Mouse (Mus musculus) fat pad, adult 2 months (tissue): ENCODE results near the gene Rnf128.
"Not testable (repeated sequence)": the region's sequence is repeated elsewhere in the genome, so short reads cannot be mapped to it uniquely, and the experiment has no call there.

Experiments used
- DNase-seq: peaks from one replicate; pipeline ENCODE4 v3.0.0-alpha.2; 2011; ENCODE audit warnings: low read depth, low spot score; ENCODE audit errors: extremely low read depth

Gene Rnf128

DNA sequence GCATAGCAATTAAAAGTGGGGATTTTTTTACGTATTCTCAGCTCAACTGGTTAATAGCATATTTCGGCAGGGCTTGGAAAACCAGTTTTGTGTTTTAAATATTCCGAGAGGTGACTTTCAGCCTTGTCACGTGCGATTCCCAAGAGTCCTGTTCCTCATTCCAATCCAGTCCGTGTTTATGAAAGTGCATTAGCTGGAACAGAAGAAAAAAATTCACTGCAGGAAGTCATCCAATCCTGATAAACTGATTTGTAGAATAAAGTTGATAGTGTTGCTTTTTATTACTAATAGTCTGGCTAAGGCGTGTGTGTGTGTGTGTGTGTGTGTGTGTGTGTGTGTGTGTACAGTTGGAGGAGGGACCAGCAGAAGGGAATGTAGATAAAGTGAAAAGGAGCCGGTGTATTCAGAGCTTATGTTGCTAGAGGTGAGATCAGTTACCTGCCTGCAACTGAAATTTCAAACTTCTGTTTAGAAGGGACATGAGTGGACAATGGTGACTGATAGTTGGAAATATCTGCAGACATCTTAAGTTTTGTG lies at the start of gene Rnf128:
TSS of gene Rnf128 (plus strand) at position 392 of the 537 bp plus-strand sequence.
- no peak for DNase-seq

DNA sequence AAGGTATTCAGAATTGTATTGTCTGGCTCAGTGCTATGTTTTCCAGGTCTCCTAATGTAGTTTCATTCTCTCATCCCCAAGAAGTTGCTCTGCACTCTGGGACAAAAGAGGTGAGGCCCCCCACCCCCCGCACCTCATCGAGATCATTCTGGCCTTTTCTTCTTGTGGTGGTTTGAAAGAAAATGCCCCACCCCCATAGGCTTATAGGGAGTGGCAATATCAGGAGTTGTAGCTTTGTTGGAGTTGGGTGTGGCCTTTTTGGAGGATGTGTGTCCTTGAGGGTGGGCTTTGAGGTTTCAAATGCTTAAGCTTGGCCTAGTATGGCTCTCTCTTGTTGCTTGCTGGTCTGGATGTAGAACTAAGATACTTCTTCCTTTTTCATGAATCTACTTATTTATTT lies 47.0 kb upstream of the Rnf128 start:
- no peak for DNase-seq

DNA sequence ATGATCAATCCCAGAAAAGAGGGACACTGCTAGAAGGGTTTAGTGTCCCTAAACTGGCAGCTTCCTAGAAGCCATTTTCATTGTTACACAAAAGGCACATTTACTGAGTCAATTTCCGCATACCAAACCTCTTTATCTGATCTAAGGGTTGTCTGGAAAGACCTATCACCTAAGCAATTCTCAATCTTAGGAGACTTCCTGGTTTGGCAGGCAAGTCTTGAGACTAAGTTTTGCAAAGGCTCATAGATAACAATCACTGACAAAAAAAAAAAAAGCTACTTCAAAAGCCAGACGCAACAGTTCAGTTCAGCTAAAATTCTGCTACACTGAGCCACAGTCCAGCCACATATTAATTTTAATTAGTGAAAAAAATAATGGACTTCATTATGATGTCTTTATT lies 43.9 kb upstream of the Rnf128 start:
- no peak for DNase-seq

DNA sequence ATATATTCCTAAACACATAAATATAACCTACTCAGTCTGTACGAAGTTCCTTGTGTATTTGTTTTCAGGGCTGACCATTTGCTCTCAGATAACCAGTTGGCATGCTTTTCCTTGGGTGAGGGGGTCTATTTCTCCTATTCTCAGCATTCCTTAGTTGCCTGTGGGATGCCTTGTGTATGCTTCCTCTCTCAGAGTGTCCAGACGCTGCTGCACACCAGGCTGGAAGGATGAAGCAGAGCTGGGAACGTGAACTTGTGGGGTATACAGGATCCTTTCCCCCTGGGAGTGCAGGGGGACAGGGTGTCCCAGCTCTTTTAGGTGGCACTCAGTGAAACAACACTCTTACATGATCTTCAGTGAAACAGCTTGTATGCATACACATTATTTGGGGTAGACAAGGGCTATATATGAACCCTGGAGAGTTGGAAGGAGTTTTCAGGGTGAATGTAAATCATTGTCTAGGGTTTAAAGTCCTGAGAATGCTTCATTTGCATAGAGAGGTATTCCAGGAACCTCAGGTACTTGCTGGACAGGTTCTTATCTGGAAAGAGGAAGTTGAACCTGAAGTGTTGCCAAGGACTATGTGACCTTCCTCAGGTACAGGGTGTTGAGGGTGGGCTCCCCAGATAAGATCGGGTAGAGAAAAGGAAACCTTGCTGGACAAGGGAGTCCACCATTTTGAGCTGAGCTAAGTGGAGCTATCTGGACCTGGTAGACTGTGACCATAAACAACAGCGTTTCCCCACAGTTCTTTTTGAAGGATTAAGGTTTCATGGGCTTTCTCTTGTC lies 38.6 kb upstream of the Rnf128 start:
- DNase-seq = no peak

DNA sequence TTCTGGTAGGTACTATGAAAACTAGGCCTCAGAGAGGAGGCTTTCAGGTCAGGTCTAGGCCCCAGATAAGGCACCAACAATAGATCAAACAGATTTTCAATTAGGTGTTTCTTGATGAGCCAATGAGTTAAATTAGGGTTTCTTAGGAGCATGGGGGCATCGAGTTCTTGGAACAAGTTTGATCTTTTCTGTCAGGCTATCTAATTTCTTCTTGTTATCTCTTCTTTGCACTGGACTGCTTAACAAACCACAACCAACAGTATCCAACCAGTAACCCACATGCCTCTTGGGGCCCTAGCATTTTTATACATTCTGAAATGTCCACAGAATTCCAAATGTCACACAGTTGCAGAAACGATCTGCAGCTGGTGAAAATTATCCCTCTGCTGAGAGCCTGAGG lies 37.4 kb upstream of the Rnf128 start:
- no peak for DNase-seq

DNA sequence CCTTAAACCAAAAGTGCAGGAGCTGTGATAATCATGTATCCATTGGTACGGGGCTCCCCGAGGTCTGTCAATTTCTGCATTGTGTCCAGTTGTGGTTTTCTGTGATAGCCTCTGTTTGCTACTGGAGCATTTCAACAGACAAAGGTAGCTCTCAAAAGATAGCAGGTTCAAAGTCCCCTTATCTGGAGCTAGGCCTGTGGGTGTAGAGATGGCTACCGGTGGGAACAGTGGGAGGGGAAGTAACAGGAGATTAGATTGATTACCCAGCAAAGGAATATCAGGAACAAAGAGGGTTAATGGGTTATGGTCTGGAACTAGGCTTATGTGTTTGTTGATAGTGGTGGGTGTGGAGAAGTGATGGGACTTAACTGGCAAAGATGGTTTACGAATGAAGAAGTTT lies 36.1 kb upstream of the Rnf128 start:
- DNase-seq = no peak

DNA sequence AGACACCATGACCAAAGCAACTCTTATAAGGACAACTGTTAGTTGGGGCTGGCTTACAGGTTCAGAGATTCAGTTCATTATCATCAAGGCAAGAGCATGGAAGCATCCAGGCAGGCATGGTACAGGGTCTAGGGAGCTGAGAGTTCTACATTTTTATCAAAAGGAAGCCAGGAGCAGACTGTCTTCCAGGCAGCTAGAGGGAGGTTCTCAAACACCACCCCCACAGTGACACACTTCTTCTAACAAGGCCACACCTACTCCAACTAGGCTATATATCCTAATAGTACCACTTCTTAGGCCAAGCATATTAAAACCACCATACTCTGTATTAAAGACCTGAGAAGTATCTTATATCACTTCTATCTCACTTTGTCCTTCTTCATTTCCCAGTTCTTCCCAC lies 33.4 kb upstream of the Rnf128 start:
- no peak for DNase-seq

DNA sequence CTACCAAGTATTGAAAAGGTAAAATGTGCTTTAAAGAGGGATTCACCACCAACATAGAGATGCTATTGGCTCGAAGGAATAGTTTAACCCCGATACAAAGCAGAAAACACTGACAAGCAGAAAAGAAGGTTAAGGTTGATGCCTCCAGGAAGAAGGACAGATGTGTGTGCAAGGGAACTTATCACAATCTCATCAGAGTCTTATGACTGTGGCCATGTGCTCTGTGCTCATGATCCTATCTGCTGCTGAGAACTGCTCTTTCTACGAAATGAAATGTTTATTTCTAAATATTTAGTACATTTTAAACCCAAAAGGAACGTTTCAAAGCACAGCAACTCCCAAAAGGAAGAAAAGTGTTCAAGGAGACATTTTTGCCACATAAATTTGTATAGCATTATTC lies 30.8 kb upstream of the Rnf128 start:
- DNase-seq = no peak

DNA sequence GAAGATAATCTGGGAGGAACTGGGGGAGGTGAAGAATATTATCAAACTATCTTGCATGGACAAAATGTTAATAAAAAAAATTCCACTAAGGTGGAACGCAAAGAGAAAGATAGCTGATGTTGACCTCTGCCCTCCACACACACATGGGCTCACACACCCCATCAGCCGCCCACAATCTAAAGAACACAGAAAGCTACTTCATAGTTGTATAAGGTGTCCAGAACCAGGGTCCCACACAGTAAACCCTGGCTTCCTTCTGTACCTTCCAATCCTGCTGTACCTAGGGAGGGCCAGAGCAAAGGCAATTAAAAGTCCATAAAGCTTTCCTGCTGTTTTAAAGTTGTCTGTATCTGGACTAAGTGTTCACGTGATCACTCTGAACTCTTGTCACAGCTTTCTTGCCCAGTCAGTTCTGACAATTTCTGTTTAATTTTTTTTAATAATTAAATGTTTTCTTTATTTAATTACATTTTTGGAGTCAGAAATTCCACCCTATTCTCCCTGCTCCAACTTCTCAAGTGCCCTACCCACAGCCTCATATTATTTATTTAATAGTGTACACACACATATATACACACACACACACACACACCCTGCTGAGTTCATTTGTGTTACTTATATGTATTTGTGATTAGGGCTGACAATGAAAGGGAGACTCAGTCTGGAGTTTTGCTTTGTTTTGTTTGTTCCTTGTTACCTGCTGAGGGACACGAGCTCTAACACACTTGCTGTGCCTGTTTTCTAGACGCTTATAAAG lies 25.3 kb upstream of the Rnf128 start:
- DNase-seq = no peak

DNA sequence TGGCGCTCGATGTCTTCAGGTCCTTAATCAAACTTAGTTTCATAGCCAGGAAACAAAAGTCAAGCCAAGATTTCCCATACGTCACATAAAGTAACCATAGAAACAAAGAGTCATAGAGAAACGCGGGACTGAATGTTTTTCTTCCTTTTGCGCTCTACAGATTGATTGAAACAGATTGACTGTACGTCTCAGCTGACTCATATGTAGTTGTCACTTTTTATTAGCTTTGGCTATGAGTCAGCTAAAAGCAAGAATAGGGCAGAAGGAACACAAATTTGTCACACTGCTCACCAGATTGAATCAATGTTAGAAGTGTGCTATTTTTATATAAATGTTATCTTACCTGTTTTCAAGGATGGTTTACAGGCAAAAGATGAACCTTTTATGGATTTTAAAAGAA lies 19.4 kb upstream of the Rnf128 start:
- no peak for DNase-seq

DNA sequence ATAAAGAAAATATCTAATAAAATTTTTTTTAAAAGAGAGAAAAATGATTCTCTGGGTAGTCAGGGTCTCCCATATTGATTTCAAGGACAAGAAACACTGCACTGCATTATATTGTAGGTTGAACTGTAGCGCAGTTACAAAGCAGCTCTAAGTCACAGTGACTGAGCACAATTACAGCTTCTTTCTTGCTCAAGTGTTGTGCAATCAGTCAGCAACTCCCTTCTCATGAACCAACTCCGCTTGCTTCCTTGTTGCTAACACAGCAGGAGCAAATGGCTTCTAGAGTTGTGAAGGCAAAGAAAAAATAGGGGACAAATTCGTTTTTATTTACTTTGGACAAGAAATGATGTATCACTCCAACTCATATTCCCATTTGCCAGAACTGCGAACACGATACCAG lies 12.7 kb upstream of the Rnf128 start:
- DNase-seq = no peak

DNA sequence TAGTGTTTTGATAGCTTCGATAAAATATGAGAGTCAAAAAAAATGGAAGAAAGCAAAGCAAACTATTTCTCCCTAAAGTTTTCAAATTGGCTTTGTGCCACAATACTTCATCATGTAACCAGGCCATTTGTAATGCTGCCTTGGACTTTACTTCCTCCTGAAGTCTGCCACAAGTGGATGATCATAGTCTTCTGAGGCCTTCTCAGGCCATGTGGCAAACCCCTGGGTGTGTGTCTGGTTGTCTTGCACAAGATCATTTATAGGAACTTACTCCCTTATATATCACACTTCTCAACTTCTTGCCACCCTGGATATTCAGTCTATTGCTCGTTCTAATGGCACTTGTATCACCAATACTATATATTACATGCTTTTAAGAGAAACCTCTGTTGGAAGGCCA lies 11.0 kb upstream of the Rnf128 start:
- DNase-seq = no peak

DNA sequence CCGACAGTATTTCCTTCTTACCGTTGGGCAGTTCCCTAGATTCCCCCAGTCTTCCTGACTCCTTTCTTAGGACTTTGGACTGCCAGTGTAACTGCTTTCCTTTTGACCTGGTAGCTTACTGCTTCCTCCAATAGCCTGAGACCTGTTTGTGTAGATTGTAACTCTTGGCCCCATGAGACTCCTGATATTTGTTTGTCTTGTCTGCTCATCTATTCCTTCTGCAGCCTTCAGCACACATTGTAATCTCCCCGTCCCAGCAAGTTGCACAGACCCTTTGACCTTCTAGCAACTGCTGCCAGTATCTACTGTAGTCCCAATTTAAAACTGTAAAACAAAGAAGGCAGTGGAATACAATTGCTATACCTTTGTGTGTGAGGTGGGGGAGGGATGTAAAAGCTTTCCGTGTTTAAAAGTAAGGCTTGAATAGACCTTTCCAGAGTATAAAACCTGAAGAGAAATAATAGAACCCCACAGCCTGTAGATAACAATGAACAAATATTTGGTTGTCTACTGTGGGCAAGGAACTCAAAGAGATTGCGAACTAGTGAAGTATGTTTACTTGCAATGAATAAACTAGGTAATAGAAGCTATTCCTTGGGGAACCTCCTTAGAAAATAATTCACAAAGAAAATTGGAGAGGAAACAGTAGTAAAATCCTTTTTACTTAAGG lies 726 bp upstream of the Rnf128 start:
- DNase-seq = no peak

DNA sequence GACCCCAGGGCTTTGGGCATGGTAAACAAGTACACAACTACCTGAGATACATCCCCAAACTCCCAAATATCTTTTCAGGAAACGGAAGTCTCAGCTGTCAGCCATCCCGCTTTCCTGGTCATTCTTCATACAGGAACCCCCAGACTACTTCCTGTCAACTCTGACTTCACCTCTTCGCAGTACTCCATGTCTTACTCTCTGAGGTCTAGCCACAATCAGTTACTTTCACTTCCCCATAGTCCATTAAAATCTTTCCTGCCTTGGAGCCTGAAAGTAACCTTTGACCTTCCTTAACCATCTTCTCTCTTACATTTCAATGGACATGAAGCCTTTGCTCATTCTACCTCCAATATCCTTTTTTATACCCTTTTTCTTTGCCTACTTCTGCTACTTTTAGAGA lies 6.9 kb downstream of the Rnf128 start:
- DNase-seq = no peak

DNA sequence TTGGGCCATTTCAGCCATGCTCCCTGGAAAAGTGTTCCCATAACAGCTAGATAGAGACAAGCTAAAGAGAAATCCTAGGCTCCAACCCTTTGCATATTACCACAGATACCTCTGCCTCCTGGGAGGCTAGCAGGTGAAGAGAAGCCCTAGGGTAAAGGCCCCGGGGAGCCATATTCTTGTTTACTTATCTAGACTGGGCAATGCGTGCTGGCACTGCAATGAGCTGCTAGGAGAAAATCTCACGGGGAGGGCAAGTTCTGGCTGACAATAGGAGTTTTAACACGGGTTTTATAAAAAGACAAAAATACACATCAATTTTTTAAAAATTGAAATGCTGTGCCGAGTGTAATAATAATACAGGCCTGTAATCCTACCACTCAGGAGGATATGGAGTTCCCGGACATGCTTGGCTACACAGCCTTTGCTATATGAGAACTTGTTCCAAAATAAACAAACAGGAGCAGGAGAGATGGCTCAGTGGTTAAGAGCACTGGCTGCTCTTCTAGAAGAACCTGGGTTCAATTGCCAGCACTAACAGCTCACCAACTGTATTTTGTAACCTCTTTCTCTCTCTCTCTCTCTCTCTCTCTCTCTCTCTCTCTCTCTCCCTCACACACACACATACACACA lies 15.6 kb downstream of the Rnf128 start:
- no peak for DNase-seq

DNA sequence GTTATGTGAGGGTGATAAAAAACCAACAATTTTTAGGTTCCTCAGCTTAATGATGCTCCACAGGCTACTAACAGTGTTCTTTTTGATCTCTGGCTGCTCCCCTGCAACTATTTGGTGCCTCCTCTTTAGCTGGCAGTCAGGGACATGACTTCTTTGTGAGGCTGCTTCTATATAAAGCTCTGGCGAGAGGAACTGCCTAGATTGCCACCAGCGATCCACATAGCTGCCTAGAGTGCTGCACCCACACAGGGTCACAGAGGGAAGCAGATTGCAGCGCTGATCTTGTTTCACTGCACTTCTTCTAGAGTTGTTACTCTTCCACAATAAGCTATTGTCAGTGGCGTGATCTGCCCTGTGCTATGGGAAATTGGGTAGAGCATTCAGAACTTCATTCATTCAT lies 20.5 kb downstream of the Rnf128 start:
- no peak for DNase-seq

DNA sequence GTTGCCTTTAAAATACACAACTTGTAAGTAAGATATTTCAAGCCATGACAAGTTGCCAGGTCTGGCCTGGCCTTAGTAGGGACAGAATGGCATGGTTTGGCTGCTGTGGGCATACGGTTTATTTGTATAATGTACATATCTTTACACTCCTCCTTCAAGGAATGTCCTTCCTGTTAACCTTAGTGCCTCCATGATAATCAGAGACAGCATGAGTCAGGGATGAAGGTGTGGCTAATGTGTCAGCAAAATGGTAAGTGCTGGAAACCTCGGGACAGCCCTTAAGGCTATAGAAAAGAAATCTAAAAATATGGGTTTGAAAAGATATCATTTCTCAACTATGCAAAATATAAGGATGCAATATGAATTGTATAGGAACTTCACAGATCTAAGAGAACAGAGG lies 23.6 kb downstream of the Rnf128 start:
- DNase-seq = not testable (repeated sequence)

DNA sequence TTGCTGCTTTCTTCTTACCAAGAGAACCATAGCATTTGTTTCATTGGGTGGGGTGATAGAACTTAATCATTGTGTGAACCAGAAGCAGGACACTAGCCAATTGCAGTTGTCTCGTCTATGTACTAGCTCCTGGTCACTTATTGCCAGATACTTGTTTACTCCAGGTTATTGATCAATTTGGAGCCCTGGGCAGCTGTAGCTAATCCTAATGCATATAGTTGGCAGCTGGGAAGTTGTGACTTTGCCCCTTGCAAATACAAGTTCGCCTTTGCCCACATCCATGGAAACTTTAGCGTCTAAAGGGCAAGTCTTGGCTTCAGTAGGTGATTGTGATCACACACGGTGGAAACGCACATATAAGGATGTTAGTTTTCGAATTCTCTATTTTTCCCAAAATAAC lies 33.3 kb downstream of the Rnf128 start:
- no peak for DNase-seq

DNA sequence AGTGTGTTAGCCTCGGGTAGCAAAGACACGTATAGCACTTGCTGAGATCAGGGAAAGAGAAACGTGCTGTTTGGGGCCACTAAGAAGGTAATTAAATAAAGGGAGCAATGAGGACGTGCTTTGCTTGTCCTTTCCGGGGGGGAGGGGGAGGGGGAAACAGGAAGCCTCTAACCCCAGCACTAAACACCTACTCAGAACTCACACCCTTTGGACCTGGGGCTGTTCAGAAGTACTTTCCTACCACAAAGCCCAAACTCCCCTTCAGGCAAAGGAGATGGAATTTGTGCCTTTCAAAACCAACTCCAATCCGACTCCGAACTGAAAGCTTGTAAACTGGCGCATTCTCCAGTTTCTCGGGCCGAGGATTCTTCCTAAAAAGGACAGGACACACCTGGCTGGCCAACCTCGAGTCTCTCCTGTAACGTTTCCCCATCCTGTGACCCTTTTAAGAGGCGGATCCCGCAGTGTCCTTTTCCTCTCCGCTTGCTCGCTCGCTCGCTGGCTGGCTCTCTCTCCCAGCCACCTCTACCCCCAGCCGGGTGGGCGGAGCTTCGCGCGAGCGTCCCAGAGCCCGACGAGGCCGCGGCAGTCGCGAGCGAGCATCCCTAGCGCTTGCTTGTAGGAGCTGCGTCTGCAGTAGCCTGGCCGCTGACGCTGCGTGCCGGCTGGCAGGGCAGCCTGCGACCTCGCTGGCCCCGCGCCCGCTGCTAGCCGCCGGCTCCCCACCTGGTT lies 47.1 kb downstream of the Rnf128 start:
- DNase-seq = peak; percentile 10

DNA sequence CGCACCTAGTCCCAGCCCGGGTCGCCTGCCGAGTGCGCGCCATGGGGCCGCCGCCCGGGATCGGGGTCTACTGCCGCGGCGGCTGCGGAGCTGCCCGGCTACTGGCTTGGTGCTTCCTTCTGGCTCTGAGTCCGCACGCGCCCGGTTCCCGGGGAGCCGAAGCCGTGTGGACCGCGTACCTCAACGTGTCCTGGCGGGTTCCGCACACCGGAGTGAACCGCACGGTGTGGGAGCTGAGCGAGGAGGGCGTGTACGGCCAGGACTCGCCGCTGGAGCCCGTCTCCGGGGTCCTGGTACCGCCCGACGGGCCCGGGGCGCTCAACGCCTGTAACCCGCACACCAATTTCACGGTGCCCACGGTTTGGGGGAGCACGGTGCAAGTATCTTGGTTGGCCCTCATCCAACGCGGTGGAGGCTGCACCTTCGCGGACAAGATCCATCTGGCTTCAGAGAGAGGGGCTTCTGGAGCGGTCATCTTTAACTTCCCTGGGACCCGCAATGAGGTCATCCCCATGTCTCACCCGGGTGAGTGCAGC lies 47.7 kb downstream of the Rnf128 start:
- DNase-seq = no peak
